Mouse (Mus musculus): ENCODE measurements around the gene Rbm18. TPM values are rescaled to one million over a fixed set of nuclear protein-coding genes. Genes with fewer than 3 reads are reported as not detected.

Rbm18 gene
- 9.6 and 13.3 TPM in 2 replicates for polyA plus RNA-seq (2012)

DNA sequence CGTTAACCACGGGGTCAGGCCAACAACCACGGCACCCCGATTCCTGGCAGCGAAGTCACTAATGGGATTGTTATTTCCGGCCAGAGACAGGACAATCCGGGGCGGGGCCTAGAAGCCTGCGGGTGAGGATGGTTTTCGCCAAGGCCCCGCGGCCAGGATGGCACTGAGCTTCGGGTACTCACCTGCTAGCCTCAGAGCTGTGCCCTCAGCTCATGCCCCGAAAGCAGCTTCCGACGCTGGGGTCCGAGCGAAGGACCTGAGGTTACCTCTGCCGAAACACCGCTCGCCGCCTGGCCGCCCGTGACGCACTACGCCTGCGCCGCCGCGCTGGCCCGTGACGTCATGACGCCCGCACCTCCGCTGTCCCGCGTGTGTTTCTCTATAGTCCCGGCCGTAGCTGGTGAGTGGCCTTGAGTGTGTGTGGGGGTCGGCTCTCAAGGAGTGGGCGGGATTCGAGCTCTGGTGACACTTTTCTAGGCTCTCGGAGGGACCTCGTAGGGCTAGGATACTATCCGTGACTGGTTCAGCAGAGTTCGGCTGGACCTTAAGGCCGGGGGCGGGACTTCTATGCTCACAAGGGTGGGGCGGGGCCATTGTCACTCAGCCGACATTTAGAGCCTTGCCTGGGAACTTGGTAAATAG, at the start of gene Rbm18, which contains the start of gene Mrrf:
Gene Rbm18, minus strand, starts transcription at position 474 of the 642 bp plus-strand sequence.
Gene Mrrf, plus strand, starts transcription at position 90 of the 642 bp plus-strand sequence.

DNA sequence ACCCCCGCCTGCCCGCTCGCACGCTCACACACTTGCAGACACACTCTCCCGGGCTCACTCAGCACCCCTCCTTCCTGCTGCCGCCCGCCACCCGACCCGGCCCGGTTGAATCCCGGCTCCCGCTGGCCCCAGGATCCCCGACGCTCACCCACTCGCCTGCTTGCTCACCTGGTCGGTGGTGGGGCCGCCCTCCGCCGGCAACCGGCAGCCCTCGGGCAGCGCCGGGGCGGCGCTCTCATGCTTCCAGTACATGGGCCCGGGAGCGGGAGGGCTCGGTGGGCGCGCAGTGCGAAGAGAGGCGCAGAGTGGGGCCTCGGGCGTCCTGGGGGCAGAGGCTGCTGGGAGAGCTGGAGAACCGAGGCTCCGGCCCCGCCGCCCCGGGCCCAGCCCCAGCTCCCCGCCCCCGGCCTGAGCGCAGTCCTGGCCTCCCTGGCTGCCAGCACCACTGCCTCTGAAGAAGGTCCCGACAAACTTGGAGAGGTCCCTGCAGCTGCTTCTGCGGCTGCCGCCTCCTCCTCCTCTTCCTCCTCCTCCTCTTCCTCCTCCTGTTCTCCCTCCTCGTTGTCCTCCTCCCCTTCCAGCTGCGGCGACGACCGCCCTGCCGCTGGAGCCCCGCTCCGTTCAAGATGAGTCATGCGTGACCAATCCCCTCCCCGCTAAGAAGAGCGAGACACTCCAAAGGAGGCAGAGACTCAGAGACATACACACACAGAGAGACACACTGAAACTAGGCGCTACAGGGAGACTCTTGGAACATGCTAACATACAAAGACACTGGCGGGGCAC, 31.4 kb downstream of the Rbm18 start, which contains the start of gene Lhx6:
Gene Lhx6, minus strand, starts transcription at position 453 of the 786 bp plus-strand sequence.

Other genes starting within 250 kb of the Rbm18 start
- gene Ttll11, start 156.9 kb downstream of the Rbm18 start, polyA plus RNA-seq (2012), result 0.51 and 0.76 TPM in 2 replicates
- gene Ndufa8, start 87.4 kb downstream of the Rbm18 start, polyA plus RNA-seq (2012), result 63.3 and 68.7 TPM in 2 replicates
- not detected in 2 replicates for gene Morn5, start 87.3 kb downstream of the Rbm18 start, polyA plus RNA-seq (2012)
- 0.04 and 0.16 TPM in 2 replicates for gene Lhx6, start 31.4 kb downstream of the Rbm18 start, polyA plus RNA-seq (2012)
- 1.3 and 1.9 TPM in 2 replicates for gene Mrrf, start 384 bp downstream of the Rbm18 start, polyA plus RNA-seq (2012)
- gene Ptgs1, start 93.7 kb upstream of the Rbm18 start, polyA plus RNA-seq (2012), result 13.7 and 18.6 TPM in 2 replicates
- gene Olfr338, start 236.7 kb upstream of the Rbm18 start, polyA plus RNA-seq (2012), result not detected in 2 replicates